Mouse (Mus musculus) ES-Bruce4 (cell line): ENCODE measurements around the gene App.

Experiments used
- CTCF ChIP-seq: IDR thresholded peaks from one replicate; pipeline ENCODE4 v1.8.1; 2011; ENCODE audit warnings: low read depth, low read length
- POLR2A ChIP-seq: IDR thresholded peaks from one replicate; pipeline ENCODE4 v1.8.1; 2011; ENCODE audit warnings: low read length; ENCODE audit not compliant: insufficient read depth

- TF ChIP-seq CTCF (no peak), POLR2A (no peak)
These were observed 28.2 kb downstream of the App start for GRCm38 (mm10) chr16:85145369-85145768.
